Mouse (Mus musculus): ENCODE results near the gene Jazf1. TPM values are rescaled to one million over a fixed set of nuclear protein-coding genes. Genes with fewer than 3 reads are reported as not detected.

Gene Jazf1
- total and polyA plus RNA-seq, 3 experiments: 0.42 to 1.7 (median 0.75) TPM

DNA sequence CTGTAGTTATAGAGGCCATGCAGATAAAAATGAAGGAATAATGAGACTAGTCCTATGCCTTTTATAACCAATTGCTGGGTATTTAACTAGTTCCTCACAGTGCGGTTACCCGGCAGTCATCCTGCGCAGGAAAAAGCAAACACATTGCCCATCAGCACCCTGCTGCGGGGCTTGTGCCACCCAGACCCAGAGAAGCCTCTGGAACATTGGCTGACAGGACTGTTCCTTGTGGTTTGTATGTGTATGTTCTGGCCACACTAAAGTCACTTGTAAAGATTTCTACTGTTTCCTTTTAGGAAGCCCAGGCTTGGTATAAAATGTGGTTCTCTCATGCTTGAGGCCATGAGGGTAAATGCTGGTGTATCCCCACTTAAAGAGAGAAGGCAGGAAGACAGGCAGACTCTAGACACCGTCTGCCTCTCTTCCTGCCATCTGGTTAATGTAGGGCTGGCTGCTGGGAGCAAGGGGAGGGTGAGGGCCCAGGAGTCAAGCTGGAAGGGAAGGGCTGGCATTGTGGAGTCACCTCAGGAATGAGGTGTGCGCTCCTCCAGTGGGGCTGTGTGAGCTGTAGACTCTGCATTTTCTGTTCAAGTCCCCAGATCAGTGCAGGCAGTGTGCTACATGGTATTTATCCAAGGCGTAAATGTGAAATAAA is 116.4 kb downstream of the Jazf1 start:
- TF ChIP-seq SMC3 (IDR thresholded peaks at IDR 0.05; ENCODE audit: low read depth, low read length): no peak
- no peak for TF ChIP-seq USF1 (IDR thresholded peaks at IDR 0.05; ENCODE audit: low read depth, low read length)
- TF ChIP-seq JUN (IDR thresholded peaks at IDR 0.05; ENCODE audit: insufficient read depth, low read depth, low read length): no peak
- dilution Hi-C loops (cut with MboI; ENCODE audit: extremely low pct_ligation_motif_present, extremely low pct_unique_long_range_greater_than_20kb, low sequenced_read_pairs): no loop called here
- in situ Hi-C loops (cut with MboI; ENCODE audit: low pct_ligation_motif_present, low pct_unique_long_range_greater_than_20kb, low sequenced_read_pairs): no loop called here
- Histone ChIP-seq H3K27ac (ENCODE audit: insufficient read depth, low read depth) (no peak overlapping the region), H3K4me2 (ENCODE audit: insufficient read depth, low read depth, poor library complexity, severe bottlenecking) (no peak overlapping the region), H3K79me2 (replicated peaks; ENCODE audit: control insufficient read depth, extremely low read depth, insufficient read depth, poor library complexity, severe bottlenecking) (no peaks in the 10 kb centered on the region), H3K9ac (ENCODE audit: insufficient read depth, low read depth) (no peak overlapping the region), H3K4me1 (ENCODE audit: control insufficient read depth in 1 of 2, insufficient read depth in 2 of 2) (peaks cover 6 to 22% of the 10 kb centered on the region in 2 experiments), H3K4me3 (replicated peaks in 1 of 3; ENCODE audit: low read depth in 2 of 3, low read length in 2 of 3, poor library complexity in 1 of 3) (no peak overlapping the region), H3K9me3 (replicated peaks; ENCODE audit: low read length) (no peaks in the 10 kb centered on the region), H3K27me3 (replicated peaks) (no peaks in the 10 kb centered on the region), H3K36me3 (replicated peaks in 1 of 2; ENCODE audit: control insufficient read depth in 1 of 2, insufficient read depth in 1 of 2, low read length in 1 of 2) (no peaks in the 10 kb centered on the region)
- DNase-seq (ENCODE audit: extremely low read depth): no peak

DNA sequence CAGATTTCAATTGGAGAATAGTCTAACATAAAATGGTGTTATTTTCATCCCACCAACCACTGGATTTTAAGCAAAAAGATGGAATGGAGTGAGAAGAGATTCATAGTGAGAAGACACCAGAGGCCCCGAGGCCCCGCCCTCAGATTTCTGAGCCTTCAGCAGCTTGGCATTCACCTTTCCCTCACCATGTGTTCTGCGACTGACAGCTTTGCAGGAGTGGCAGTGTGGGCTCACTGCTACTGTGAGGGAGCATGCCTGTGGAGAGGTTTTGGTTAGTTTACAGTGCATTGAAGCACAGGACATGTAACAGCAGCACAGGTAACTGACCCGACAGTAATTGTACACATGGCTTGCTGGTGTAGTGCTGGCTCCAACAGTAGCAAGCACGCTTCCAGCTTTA is 118.1 kb downstream of the Jazf1 start:
- H3K79me2 ChIP-seq (replicated peaks; ENCODE audit: control insufficient read depth, extremely low read depth, insufficient read depth, poor library complexity, severe bottlenecking): no peaks in the 10 kb centered on the region
- no peak for DNase-seq (ENCODE audit: extremely low read depth)
- H3K27ac ChIP-seq (ENCODE audit: insufficient read depth, low read depth): no peak overlapping the region
- no peaks in the 10 kb centered on the region for H3K27me3 ChIP-seq (replicated peaks)
- no peak overlapping the region for H3K4me2 ChIP-seq (ENCODE audit: insufficient read depth, low read depth, poor library complexity, severe bottlenecking)
- peaks cover 6 to 18% of the 10 kb centered on the region in 2 experiments for H3K4me1 ChIP-seq (ENCODE audit: control insufficient read depth in 1 of 2, insufficient read depth in 2 of 2)
- dilution Hi-C loops (cut with MboI; ENCODE audit: extremely low pct_ligation_motif_present, extremely low pct_unique_long_range_greater_than_20kb, low sequenced_read_pairs) (no loop called here), in situ Hi-C loops (cut with MboI; ENCODE audit: low pct_ligation_motif_present, low pct_unique_long_range_greater_than_20kb, low sequenced_read_pairs) (no loop called here)
- H3K9me3 ChIP-seq (replicated peaks; ENCODE audit: low read length): no peaks in the 10 kb centered on the region
- no peak overlapping the region for H3K4me3 ChIP-seq (replicated peaks in 1 of 3; ENCODE audit: low read depth in 2 of 3, low read length in 2 of 3, poor library complexity in 1 of 3)
- no peak overlapping the region for H3K9ac ChIP-seq (ENCODE audit: insufficient read depth, low read depth)
- H3K36me3 ChIP-seq (replicated peaks in 1 of 2; ENCODE audit: control insufficient read depth in 1 of 2, insufficient read depth in 1 of 2, low read length in 1 of 2): no peaks in the 10 kb centered on the region
- TF ChIP-seq CHD2 (IDR thresholded peaks at IDR 0.05; ENCODE audit: low read length) (no peak), POLR2AphosphoS2 (IDR thresholded peaks at IDR 0.05; ENCODE audit: low read depth, low read length) (no peak), ZC3H11A (IDR thresholded peaks at IDR 0.05; ENCODE audit: low read depth, low read length) (no peak), CTCF (conservative IDR thresholded peaks at IDR 0.05 in 1 of 2, IDR thresholded peaks at IDR 0.05 in 1 of 2; ENCODE audit: low read depth in 2 of 2, low read length in 2 of 2) (no peak), MAFK (IDR thresholded peaks at IDR 0.05; ENCODE audit: insufficient replicate concordance, low read length) (no peak), MAZ (IDR thresholded peaks at IDR 0.05; ENCODE audit: low read depth, low read length) (no peak), POLR2A (IDR thresholded peaks at IDR 0.05; ENCODE audit: low read depth, low read length) (no peak), USF1 (IDR thresholded peaks at IDR 0.05; ENCODE audit: low read depth, low read length) (no peak), PAX5 (IDR thresholded peaks at IDR 0.05; ENCODE audit: low read length) (no peak), EP300 (IDR thresholded peaks at IDR 0.05; ENCODE audit: low read length) (no peak), IRF4 (IDR thresholded peaks at IDR 0.05; ENCODE audit: low read depth, low read length) (no peak), SIN3A (IDR thresholded peaks at IDR 0.05; ENCODE audit: low read length) (no peak), CHD1 (IDR thresholded peaks at IDR 0.05; ENCODE audit: low read depth, low read length) (no peak), USF2 (conservative IDR thresholded peaks at IDR 0.05; ENCODE audit: low read depth, low read length) (no peak), NRF1 (IDR thresholded peaks at IDR 0.05; ENCODE audit: low read depth, low read length) (no peak), ZMIZ1 (IDR thresholded peaks at IDR 0.05; ENCODE audit: low read depth, low read length) (no peak), ZKSCAN1 (IDR thresholded peaks at IDR 0.05; ENCODE audit: borderline replicate concordance, low read depth, low read length) (no peak), JUND (conservative IDR thresholded peaks at IDR 0.05; ENCODE audit: low read depth, low read length) (no peak), SMC3 (IDR thresholded peaks at IDR 0.05; ENCODE audit: low read depth, low read length) (no peak)
